Mouse (Mus musculus) hindbrain, embryonic 10.5 days (tissue): ENCODE results near the gene Zbtb20. TPM values are rescaled to one million over a fixed set of nuclear protein-coding genes. Genes with fewer than 3 reads are reported as not detected.

ENCODE experiments used
- DNase-seq: peaks from one replicate; pipeline ENCODE4 v3.0.0-alpha.2; 2017; ENCODE audit warnings: low spot score
- H3K27ac ChIP-seq: fragments of 300-500 bp; sonication (generic); 2 replicates; pipeline ENCODE4 v1.5.1; 2016; ENCODE audit warnings: mild to moderate bottlenecking, moderate library complexity
- H3K27me3 ChIP-seq: fragments of 300-500 bp; sonication (generic); 2 replicates; pipeline ENCODE4 v1.6.1; 2016; ENCODE audit warnings: mild to moderate bottlenecking; ENCODE audit not compliant: poor library complexity, insufficient read depth, severe bottlenecking
- H3K36me3 ChIP-seq: fragments of 300-500 bp; sonication (generic); 2 replicates; pipeline ENCODE4 v1.6.1; 2016; ENCODE audit warnings: mild to moderate bottlenecking, moderate library complexity
- H3K4me1 ChIP-seq: fragments of 300-500 bp; sonication (generic); replicated peaks from 2 replicates; pipeline ENCODE4 v1.6.1; 2016; ENCODE audit warnings: mild to moderate bottlenecking
- H3K4me3 ChIP-seq: fragments of 300-500 bp; sonication (generic); 2 replicates; pipeline ENCODE4 v1.5.1; 2016; ENCODE audit warnings: mild to moderate bottlenecking, moderate library complexity
- H3K9me3 ChIP-seq: fragments of 300-500 bp; sonication (generic); 2 replicates; pipeline ENCODE4 v1.6.1; 2016; ENCODE audit warnings: mild to moderate bottlenecking, moderate library complexity
- WGBS: fragments of 180-500 bp; shearing (Covaris S2); methylation state at CpG from one replicate; pipeline ENCODE4 v1.1.7; 2016; 5-methylcytosine and 5-hydroxymethylcytosine counted together
- polyA plus RNA-seq: library from polyadenylated mRNA; unstranded; fragments of >200 nt; fragmentation: Nextera tagmentation; extraction: Ambion mirVana; gene quantifications from 2 replicates; pipeline ENCODE4 v1.2.1, GENCODE M21; 2016

Zbtb20 gene
- polyA plus RNA-seq, 1 experiment from 2014 or later = 41.3 TPM

DNA sequence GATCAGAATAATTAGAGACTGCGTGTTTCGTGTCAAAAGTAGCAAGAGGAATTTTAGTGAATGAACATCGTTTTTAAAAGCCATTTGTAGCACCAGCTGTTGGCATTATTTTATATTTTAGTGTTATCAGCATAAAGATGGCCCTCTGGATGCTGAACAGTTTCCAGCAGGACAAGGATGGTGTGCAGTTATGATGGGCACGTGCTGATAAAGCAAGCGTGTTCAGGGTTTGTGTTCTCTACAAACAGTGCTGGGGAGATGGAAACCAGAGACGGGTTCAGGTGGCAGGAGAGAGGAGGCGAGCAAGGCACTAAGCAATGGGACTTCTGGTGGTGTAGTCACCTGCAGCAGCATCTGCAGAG lies 534.9 kb downstream of the Zbtb20 start:
- no peaks in the 10 kb centered on the region for H3K27me3 ChIP-seq
- WGBS = 93% methylated on average over 7 of the region's 7 CpGs
- no peaks in the 10 kb centered on the region for H3K9me3 ChIP-seq
- H3K4me3 ChIP-seq = no peak overlapping the region
- H3K27ac ChIP-seq = no peak overlapping the region
- no peak for DNase-seq
- H3K36me3 ChIP-seq = no peaks in the 10 kb centered on the region
- peaks cover 11% of the 10 kb centered on the region for H3K4me1 ChIP-seq

DNA sequence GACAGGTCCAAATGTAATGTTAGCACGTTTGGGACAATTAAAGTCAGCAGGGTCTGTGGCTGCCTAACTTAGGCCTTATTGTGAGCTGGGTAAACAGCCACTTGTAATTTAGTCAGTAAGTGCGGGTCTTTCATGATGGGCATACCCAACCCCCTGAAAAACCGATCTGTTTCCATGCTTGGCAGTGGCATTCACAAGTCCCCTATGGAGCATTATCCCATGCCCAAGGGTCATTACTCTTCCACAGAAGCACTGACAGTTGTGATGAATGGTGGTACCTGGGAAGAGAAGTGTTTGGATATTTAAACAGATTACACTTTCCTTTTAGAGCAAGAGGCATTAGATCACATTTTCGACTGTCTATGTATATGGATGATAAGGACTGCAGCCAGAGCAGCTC lies 540.2 kb downstream of the Zbtb20 start:
- 72% methylated on average over 4 of the region's 4 CpGs for WGBS
- no peaks in the 10 kb centered on the region for H3K9me3 ChIP-seq

DNA sequence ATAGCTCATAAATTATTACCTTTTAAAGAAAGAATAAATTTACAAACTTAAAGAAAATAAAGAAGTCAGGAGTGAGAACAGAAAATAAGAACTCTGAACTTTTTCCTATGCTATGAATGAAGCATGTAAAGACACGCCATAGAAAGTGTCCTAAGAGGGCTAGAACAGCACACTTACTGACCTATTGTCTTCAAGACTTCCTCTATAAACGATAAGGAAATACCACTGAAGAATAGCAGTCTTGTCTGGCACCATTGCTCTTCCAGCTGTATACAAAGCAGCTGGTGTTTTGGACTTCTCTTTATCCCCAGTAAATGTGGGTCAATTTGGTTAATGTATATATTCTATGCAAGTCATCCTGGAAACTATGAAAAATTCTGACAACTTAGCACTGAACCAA lies 544.2 kb downstream of the Zbtb20 start:
- no peaks in the 10 kb centered on the region for H3K36me3 ChIP-seq
- DNase-seq = no peak
- H3K4me1 ChIP-seq = no peaks in the 10 kb centered on the region
- H3K4me3 ChIP-seq = no peak overlapping the region
- no peak overlapping the region for H3K27ac ChIP-seq
- H3K27me3 ChIP-seq = no peaks in the 10 kb centered on the region
- H3K9me3 ChIP-seq = no peaks in the 10 kb centered on the region
- WGBS = 80% methylated on average over 2 of the region's 2 CpGs

More for the DNA sequence above, 540.2 kb downstream of the Zbtb20 start:
- DNase-seq = no peak
- no peaks in the 10 kb centered on the region for H3K36me3 ChIP-seq
- no peak overlapping the region for H3K4me3 ChIP-seq
- no peak overlapping the region for H3K27ac ChIP-seq
- no peaks in the 10 kb centered on the region for H3K27me3 ChIP-seq
- H3K4me1 ChIP-seq = no peaks in the 10 kb centered on the region

DNA sequence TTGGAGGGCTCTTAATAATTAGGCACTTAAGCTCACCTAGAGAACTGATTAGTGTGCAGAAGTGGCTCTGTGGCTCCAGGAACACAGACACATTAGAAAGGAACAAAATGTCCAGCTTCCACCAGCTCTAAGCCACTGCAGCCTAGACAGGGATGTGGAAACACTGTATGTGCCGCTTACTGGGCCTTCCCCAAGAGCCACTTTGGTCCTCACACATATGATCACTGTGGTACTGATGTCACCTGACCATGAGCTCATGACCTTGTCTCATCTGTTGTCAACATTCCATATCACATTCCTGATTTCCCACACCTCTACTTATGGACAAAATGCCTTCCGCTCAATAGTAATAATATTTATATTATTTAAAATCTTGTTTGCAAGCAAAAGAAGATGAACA lies 553.3 kb downstream of the Zbtb20 start:
- DNase-seq = no peak
- H3K27ac ChIP-seq = no peak overlapping the region
- no peak overlapping the region for H3K4me3 ChIP-seq
- H3K27me3 ChIP-seq = no peaks in the 10 kb centered on the region
- 91% methylated on average over 2 of the region's 2 CpGs for WGBS
- H3K36me3 ChIP-seq = no peaks in the 10 kb centered on the region
- H3K4me1 ChIP-seq = no peaks in the 10 kb centered on the region
- no peaks in the 10 kb centered on the region for H3K9me3 ChIP-seq

DNA sequence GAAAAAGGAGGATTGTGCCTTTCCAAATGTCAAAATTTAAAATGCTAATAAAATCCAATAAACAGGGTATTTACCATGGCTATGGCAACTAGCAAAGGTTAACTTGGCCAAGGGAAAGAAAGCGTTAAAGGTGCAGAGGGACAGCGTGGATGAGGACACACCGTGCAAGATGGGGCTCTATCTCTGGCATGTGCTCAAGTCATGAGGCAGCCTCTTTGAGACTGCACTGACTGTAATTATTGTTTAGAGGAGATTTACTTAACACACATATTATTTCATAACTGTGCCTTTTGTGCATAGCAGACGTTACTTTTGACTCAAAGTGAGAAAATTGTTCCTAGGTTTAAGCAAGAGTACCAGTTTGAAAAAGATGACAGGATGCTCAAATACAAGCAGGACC lies 554.3 kb downstream of the Zbtb20 start:
- WGBS = 89% methylated on average over 4 of the region's 4 CpGs
- Histone ChIP-seq H3K9me3 (no peaks in the 10 kb centered on the region), H3K4me1 (no peaks in the 10 kb centered on the region), H3K4me3 (no peak overlapping the region), H3K27me3 (no peaks in the 10 kb centered on the region), H3K27ac (no peak overlapping the region), H3K36me3 (no peaks in the 10 kb centered on the region)
- no peak for DNase-seq

DNA sequence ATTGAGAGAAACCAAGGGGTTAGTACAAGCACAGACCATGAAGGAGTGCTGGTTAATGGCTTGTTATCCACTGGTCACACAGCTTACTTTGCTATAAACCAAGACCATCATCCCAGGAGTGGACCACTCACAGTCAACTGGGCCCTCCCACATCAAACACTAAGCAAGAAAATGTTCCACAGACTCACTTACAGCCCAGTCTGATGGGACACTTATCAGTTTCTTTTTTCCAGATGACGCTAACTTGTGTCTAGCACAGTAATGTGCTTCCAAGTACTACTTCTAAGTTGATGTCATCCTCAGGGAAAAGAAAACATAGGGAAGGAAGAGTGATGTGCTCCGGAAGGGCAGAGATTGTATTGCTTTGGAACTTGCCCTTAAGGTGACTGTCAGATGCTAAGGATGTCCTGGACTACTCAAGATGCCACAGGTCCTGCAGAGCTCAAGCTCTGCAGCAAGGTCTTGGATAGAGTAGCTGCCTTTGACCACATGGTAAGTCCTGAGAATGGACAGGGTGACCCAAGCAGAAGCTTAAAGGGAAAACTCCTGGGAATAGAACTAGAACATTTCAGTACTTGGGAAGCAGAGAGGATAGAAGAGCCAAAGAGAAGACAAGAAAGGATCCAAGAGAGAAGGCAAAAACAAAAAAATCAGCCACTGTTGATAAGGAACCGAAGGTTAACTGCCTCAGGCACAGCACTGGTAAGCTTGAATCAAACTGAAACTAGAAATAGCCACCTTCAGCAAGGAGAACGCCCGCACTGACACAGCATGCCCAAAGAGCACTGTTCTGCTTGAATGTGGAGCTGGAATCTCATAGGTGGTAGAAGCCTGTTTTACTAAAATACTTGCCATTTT lies 556.1 kb downstream of the Zbtb20 start:
- no peak for DNase-seq
- WGBS = 88% methylated on average over 5 of the region's 5 CpGs

GRCm38 (mm10) chr16:43434941-43435340 lies 559.3 kb downstream of the Zbtb20 start:
- Histone ChIP-seq H3K27me3 (no peaks in the 10 kb centered on the region), H3K9me3 (no peaks in the 10 kb centered on the region), H3K4me1 (no peaks in the 10 kb centered on the region), H3K4me3 (no peak overlapping the region), H3K36me3 (no peaks in the 10 kb centered on the region), H3K27ac (no peak overlapping the region)
- 49% methylated on average over 3 of the region's 3 CpGs for WGBS
- DNase-seq = peak; percentile 15

More for the DNA sequence above, 556.1 kb downstream of the Zbtb20 start:
- no peaks in the 10 kb centered on the region for H3K9me3 ChIP-seq
- no peaks in the 10 kb centered on the region for H3K27me3 ChIP-seq
- no peak overlapping the region for H3K4me3 ChIP-seq
- H3K4me1 ChIP-seq = no peaks in the 10 kb centered on the region
- no peaks in the 10 kb centered on the region for H3K36me3 ChIP-seq
- no peak overlapping the region for H3K27ac ChIP-seq

DNA sequence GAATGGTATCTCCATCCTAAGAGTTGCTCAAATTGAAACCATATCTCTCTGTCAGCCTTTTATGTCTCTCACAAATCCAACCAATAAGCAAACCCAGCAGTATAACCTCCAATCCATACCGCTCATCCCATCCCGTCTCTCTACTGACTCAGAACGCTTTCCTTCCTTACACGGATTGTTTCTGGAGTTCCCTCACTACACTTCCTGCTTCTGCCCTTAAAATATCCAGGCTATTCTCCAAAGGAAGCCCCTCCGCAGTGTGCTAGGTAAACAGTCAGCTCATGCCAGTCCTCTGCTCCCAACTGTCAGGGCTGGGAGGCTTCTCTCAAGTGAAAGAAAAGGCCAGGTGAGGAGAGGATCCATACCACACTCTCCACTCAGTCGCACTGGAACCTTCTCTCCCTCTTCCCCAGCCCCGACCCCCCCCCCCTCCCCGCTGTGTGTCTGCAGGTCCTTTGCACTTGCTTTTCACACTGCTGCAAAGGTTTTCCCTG lies 563.2 kb downstream of the Zbtb20 start:
- H3K9me3 ChIP-seq = no peaks in the 10 kb centered on the region
- no peak overlapping the region for H3K4me3 ChIP-seq
- no peak for DNase-seq
- no peak overlapping the region for H3K27ac ChIP-seq
- H3K4me1 ChIP-seq = peaks cover 8% of the 10 kb centered on the region
- no peaks in the 10 kb centered on the region for H3K27me3 ChIP-seq
- no peaks in the 10 kb centered on the region for H3K36me3 ChIP-seq
- WGBS = 79% methylated on average over 8 of the region's 8 CpGs

- no peaks in the 10 kb centered on the region for H3K36me3 ChIP-seq
- no peak overlapping the region for H3K4me3 ChIP-seq
- 89% methylated on average over 6 of the region's 6 CpGs for WGBS
- H3K27me3 ChIP-seq = no peaks in the 10 kb centered on the region
- H3K4me1 ChIP-seq = peaks cover 8% of the 10 kb centered on the region
- H3K9me3 ChIP-seq = no peaks in the 10 kb centered on the region
- H3K27ac ChIP-seq = no peak overlapping the region
- DNase-seq = no peak
Observed at GRCm38 (mm10) chr16:43441392-43441791, 565.7 kb downstream of the Zbtb20 start.

DNA sequence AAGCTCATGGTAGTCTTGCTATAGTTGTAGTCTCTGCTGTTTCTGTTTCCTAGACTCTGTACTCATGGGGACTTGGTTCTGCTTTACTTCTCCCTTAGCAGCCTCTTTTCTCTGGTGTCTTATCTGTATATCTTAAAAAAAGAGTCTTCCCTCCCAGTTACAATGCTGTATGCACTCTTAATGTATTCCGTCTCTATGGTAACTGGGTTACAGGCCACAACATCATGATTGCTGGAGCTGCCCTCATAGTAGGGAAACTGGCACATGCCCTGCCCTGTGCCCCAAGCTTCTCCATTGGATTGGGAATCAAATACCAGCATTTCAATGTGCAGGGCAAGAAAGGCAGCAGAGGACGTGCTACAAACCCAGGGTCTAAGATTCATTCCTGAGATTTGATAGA lies 567.4 kb downstream of the Zbtb20 start:
- 80% methylated on average over 2 of the region's 2 CpGs for WGBS
- peaks cover 8% of the 10 kb centered on the region for H3K4me1 ChIP-seq
- H3K36me3 ChIP-seq = no peaks in the 10 kb centered on the region
- no peaks in the 10 kb centered on the region for H3K27me3 ChIP-seq
- no peak overlapping the region for H3K4me3 ChIP-seq
- H3K9me3 ChIP-seq = no peaks in the 10 kb centered on the region
- no peak overlapping the region for H3K27ac ChIP-seq
- DNase-seq = no peak

GRCm38 (mm10) chr16:43448141-43448981 lies 572.7 kb downstream of the Zbtb20 start:
- Histone ChIP-seq H3K36me3 (no peaks in the 10 kb centered on the region), H3K9me3 (no peaks in the 10 kb centered on the region), H3K27ac (no peak overlapping the region), H3K4me1 (no peaks in the 10 kb centered on the region), H3K27me3 (no peaks in the 10 kb centered on the region), H3K4me3 (no peak overlapping the region)
- DNase-seq = no peak
- 87% methylated on average over 5 of the region's 5 CpGs for WGBS

GRCm38 (mm10) chr16:43454370-43454934 lies 578.8 kb downstream of the Zbtb20 start:
- no peaks in the 10 kb centered on the region for H3K27me3 ChIP-seq
- 77% methylated on average over 4 of the region's 4 CpGs for WGBS
- no peak overlapping the region for H3K4me3 ChIP-seq
- no peaks in the 10 kb centered on the region for H3K4me1 ChIP-seq
- H3K36me3 ChIP-seq = no peaks in the 10 kb centered on the region
- H3K9me3 ChIP-seq = no peaks in the 10 kb centered on the region
- H3K27ac ChIP-seq = no peak overlapping the region
- DNase-seq = no peak
